Mouse (Mus musculus) MEL (cell line): ENCODE measurements around the gene Pias3. TPM values are rescaled to one million over a fixed set of nuclear protein-coding genes. Genes with fewer than 3 reads are reported as not detected.
A peak's percentile ranks its signal among the peaks of the same experiment; 100 is the strongest.
"Not testable (repeated sequence)": the region's sequence is repeated elsewhere in the genome, so short reads cannot be mapped to it uniquely, and the experiment has no call there.

ENCODE experiments used
- DNase-seq: peaks from one replicate; pipeline ENCODE4 v3.0.0; 2011; ENCODE audit warnings: low read depth, low spot score
- H3K27ac ChIP-seq: 2 replicates; pipeline ENCODE4 v1.5.1; 2012; ENCODE audit warnings: low read depth, mild to moderate bottlenecking, control low read depth, low read length, moderate library complexity; ENCODE audit not compliant: control insufficient read depth
- H3K27me3 ChIP-seq, 2 experiments: fragments of 150-350 bp in 1 of 2; sonication (generic) in 1 of 2; 2 replicates each; pipeline ENCODE4 v1.6.1; 2012; ENCODE audit warnings: low read length in 2 of 2, mild to moderate bottlenecking in 2 of 2, improper control_type of control experiment in 1 of 2, moderate library complexity in 1 of 2; ENCODE audit not compliant: insufficient read depth in 2 of 2, control insufficient read depth in 1 of 2
- H3K36me3 ChIP-seq, 2 experiments: 2 replicates each; pipeline ENCODE4 v1.6.1; 2012 to 2014; ENCODE audit warnings: low read length in 2 of 2, improper control_type of control experiment in 1 of 2, inconsistent platforms in 1 of 2, mild to moderate bottlenecking in 1 of 2; ENCODE audit not compliant: insufficient read depth in 2 of 2, control insufficient read depth in 1 of 2
- H3K4me1 ChIP-seq, 2 experiments: fragments of 150-350 bp in 1 of 2; sonication (generic) in 1 of 2; 2 replicates each; pipeline ENCODE4 v1.6.1; 2012; ENCODE audit warnings: low read length in 2 of 2, improper control_type of control experiment in 1 of 2, mild to moderate bottlenecking in 1 of 2; ENCODE audit not compliant: insufficient read depth in 2 of 2, control insufficient read depth in 1 of 2
- H3K4me3 ChIP-seq, 2 experiments: fragments of 150-350 bp in 1 of 2; sonication (generic) in 1 of 2; 2 replicates each; pipeline ENCODE4 v1.5.1; 2012; ENCODE audit warnings: low read depth in 2 of 2, low read length in 2 of 2, mild to moderate bottlenecking in 2 of 2, moderate library complexity in 2 of 2, control low read depth in 1 of 2, improper control_type of control experiment in 1 of 2; ENCODE audit not compliant: control insufficient read depth in 1 of 2, insufficient read depth in 1 of 2
- H3K79me2 ChIP-seq: 2 replicates; pipeline ENCODE4 v1.6.1; 2012; ENCODE audit warnings: mild to moderate bottlenecking, low read length, moderate library complexity; ENCODE audit not compliant: control insufficient read depth, poor library complexity, insufficient read depth
- H3K9ac ChIP-seq: 2 replicates; pipeline ENCODE4 v1.6.1; 2012; ENCODE audit warnings: low read depth, mild to moderate bottlenecking, control low read depth, low read length, moderate library complexity; ENCODE audit not compliant: control insufficient read depth, poor library complexity, severe bottlenecking
- H3K9me3 ChIP-seq: fragments of 150-350 bp; sonication (generic); replicated peaks from 2 replicates; pipeline ENCODE4 v1.6.1; 2012; ENCODE audit warnings: mild to moderate bottlenecking, low read length, improper control_type of control experiment, moderate library complexity; ENCODE audit not compliant: insufficient read depth
- CTCF ChIP-seq, 3 experiments: IDR thresholded peaks in 2 of 3; conservative IDR thresholded peaks in 1 of 3; 2 replicates each; pipeline ENCODE4 v1.5.1; 2011 to 2012; ENCODE audit warnings: low read length in 3 of 3, low read depth in 2 of 3, mild to moderate bottlenecking in 2 of 3, improper control_type of control experiment in 1 of 3, inconsistent platforms in 1 of 3, mixed read lengths in 1 of 3, moderate library complexity in 1 of 3; ENCODE audit not compliant: control insufficient read depth in 1 of 3, insufficient read depth in 1 of 3, poor library complexity in 1 of 3, severe bottlenecking in 1 of 3
- EP300 ChIP-seq, 2 experiments: IDR thresholded peaks; 2 replicates each; pipeline ENCODE4 v1.6.1; 2011; ENCODE audit warnings: improper control_type of control experiment in 2 of 2, low read length in 2 of 2, low read depth in 1 of 2, mild to moderate bottlenecking in 1 of 2
- JUND ChIP-seq: IDR thresholded peaks from 2 replicates; pipeline ENCODE4 v1.6.1; 2011; ENCODE audit warnings: low read depth, mild to moderate bottlenecking, improper control_type of control experiment, low read length
- KAT2A ChIP-seq: conservative IDR thresholded peaks from 2 replicates; pipeline ENCODE4 v1.6.1; 2012; ENCODE audit warnings: low read depth, low read length, improper control_type of control experiment, inconsistent platforms
- MAX ChIP-seq: IDR thresholded peaks from 2 replicates; pipeline ENCODE4 v1.6.1; 2011; ENCODE audit warnings: low read length, improper control_type of control experiment
- MEF2A ChIP-seq: IDR thresholded peaks from 2 replicates; pipeline ENCODE4 v1.6.1; 2014; ENCODE audit warnings: low read depth, mild to moderate bottlenecking, inconsistent platforms, low read length, improper control_type of control experiment; ENCODE audit not compliant: poor library complexity, insufficient replicate concordance, severe bottlenecking; ENCODE audit errors: extremely low read depth
- MYB ChIP-seq: IDR thresholded peaks from 2 replicates; pipeline ENCODE4 v1.6.1; 2011; ENCODE audit warnings: mild to moderate bottlenecking, low read depth, low read length, improper control_type of control experiment
- MYC ChIP-seq: IDR thresholded peaks from 2 replicates; pipeline ENCODE4 v1.6.1; 2011; ENCODE audit warnings: low read depth, mild to moderate bottlenecking, low read length, improper control_type of control experiment, moderate library complexity
- POLR2AphosphoS5 ChIP-seq: IDR thresholded peaks from 2 replicates; pipeline ENCODE4 v1.6.1; 2012; ENCODE audit warnings: low read depth, borderline replicate concordance, mild to moderate bottlenecking, inconsistent platforms, low read length, moderate library complexity, mixed read lengths
- RAD21 ChIP-seq: IDR thresholded peaks from 2 replicates; pipeline ENCODE4 v1.6.1; 2011; ENCODE audit warnings: mild to moderate bottlenecking, low read depth, low read length, improper control_type of control experiment
- SIN3A ChIP-seq: IDR thresholded peaks from 2 replicates; pipeline ENCODE4 v1.6.1; 2012; ENCODE audit warnings: low read length, improper control_type of control experiment, inconsistent platforms
- SMC3 ChIP-seq: IDR thresholded peaks from 2 replicates; pipeline ENCODE4 v1.6.1; 2011; ENCODE audit warnings: low read depth, low read length, improper control_type of control experiment
- USF2 ChIP-seq, 2 experiments: IDR thresholded peaks; 2 replicates each; pipeline ENCODE4 v1.6.1; 2011 to 2012; ENCODE audit warnings: improper control_type of control experiment in 2 of 2, low read length in 2 of 2, borderline replicate concordance in 1 of 2, inconsistent platforms in 1 of 2, low read depth in 1 of 2, mild to moderate bottlenecking in 1 of 2; ENCODE audit not compliant: insufficient read depth in 1 of 2
- polyA plus RNA-seq, 2 experiments: library from polyadenylated mRNA; stranded (reverse) in 1 of 2; unstranded in 1 of 2; fragments of >175 nt in 1 of 2; fragments of >200 nt in 1 of 2; gene quantifications; 2 replicates each; pipeline versions ENCODE4 v1.2.1 to v1.2.4; 2012; ENCODE audit warnings: low replicate concordance in 2 of 2, low read depth in 1 of 2; ENCODE audit not compliant: insufficient read length in 2 of 2, insufficient read depth in 1 of 2, missing spikeins in 1 of 2
- total RNA-seq: library from RNA; depleted of rRNA; stranded (reverse); fragments of 300-350 nt; gene quantifications from 2 replicates; pipeline ENCODE4 v1.2.3, GENCODE M21; 2012

Pias3 gene
- total and polyA plus RNA-seq, 3 experiments: 5.9 to 26.8 TPM; not detected in 1

DNA sequence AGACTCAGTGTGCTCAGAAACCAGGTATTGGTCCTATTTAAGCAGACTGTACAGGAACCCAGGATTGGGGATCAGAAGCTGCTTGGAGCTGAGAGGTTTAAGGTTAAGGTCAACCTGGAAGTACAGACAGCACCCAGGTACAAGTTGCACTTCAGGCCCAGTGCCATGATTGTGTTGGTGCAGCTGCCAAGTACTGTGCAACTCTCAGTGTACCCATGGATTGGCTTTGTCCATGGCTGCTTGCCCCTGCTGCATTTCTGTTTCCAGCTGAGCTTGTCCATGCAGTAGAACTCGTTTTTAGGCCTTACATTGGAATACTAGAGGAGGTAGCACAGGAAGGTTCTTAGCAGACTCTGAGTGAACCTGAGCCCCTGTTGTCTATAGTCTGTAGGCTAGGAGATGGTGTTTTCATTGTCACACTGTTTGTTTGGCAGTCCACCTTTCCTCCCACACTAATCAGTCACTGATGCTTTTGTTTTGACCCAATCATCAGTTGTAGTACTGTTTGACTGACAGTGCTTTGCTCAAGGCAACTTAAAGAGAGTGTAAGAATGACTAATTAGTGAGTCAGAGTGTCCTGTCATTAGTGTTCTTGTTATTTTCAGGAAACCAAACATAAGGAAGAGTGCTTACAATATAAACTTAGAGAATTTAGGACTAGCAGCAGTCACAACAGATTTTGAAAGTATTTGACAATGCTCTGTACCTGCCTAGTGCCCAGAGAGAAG is 41.0 kb downstream of the Pias3 start (continued):
- TF ChIP-seq MEF2A (no peak), EP300 (IDR thresholded peaks at IDR 0.05; ENCODE audit: low read depth in 1 of 2, low read length in 2 of 2) (no peak), SIN3A (no peak), KAT2A (no peak), USF2 (IDR thresholded peaks at IDR 0.05; ENCODE audit: borderline replicate concordance in 1 of 2, insufficient read depth in 1 of 2, low read depth in 1 of 2, low read length in 2 of 2) (no peak)

DNA sequence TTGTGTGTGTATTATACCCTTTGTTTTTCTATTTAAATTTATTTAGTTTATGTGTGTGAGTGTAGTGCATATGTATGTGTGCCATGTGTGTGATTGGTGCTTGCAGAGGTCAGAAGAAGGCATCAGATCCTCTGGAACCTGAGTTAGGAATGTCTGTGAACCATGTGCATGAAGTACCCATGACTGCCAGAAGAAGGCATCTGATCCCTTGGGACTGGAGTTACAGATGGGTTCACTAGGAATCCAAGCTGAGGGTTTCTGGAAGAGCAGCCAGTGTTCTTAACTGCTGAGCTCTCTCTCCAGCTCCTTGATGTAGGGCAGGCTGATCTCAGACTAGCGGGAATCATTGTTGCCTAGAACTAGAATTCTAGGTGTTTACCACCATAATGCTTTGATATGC is 41.8 kb downstream of the Pias3 start:
- no peak overlapping the region for H3K27ac ChIP-seq
- H3K36me3 ChIP-seq: peaks cover 0 to 15% of the 10 kb centered on the region in 2 experiments; a peak in 3 of 4 replicates
- no peak for DNase-seq
- H3K79me2 ChIP-seq: peaks cover 22% of the 10 kb centered on the region
- no peaks in the 10 kb centered on the region for H3K9me3 ChIP-seq
- TF ChIP-seq POLR2AphosphoS5 (no peak), MAX (0 out of 2 replicates have a peak, but pooled peaks have one; percentile 13), MYB (no peak)
- H3K4me1 ChIP-seq: peaks cover 6 to 8% of the 10 kb centered on the region in 2 experiments; a peak in 2 of 4 replicates
- H3K4me3 ChIP-seq: no peak overlapping the region
- H3K9ac ChIP-seq: no peak overlapping the region
- no peaks in the 10 kb centered on the region for H3K27me3 ChIP-seq

DNA sequence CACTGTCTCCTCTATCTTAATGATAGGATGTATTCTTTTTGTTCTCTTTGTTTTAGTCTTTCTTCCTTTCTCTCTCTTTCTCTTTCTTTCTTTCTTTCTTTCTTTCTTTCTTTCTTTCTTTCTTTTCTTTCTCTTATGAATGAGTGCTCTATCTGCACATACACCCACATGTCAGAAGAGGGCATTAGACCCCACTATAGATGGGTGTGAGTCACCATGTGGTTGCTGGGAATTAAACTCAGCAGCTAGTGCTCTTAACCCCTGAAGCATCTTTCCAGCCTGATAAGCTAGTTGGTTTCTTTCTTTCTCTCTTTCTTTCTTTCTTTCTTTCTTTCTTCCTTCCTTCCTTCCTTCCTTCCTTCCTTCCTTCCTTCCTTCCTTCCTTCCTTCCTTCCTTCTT is 44.1 kb downstream of the Pias3 start:
- H3K4me3 ChIP-seq, H3K27me3 ChIP-seq, H3K4me1 ChIP-seq, H3K27ac ChIP-seq, H3K9ac ChIP-seq, H3K9me3 ChIP-seq: not testable (repeated sequence)
- H3K36me3 ChIP-seq: peaks cover 0 to 11% of the 10 kb centered on the region in 2 experiments; a peak in 3 of 4 replicates
- peak; percentile 78 for DNase-seq
- H3K79me2 ChIP-seq: peaks cover 22% of the 10 kb centered on the region
- TF ChIP-seq JUND (peak; percentile 69; the same call in 1 of the 2 replicates), MYC (peak; percentile 89), RAD21 (peak; percentile 45), SMC3 (peak; percentile 35), CTCF (IDR thresholded peaks at IDR 0.05 in 2 of 3, conservative IDR thresholded peaks at IDR 0.05 in 1 of 3; ENCODE audit: control insufficient read depth in 1 of 3, insufficient read depth in 1 of 3, low read depth in 2 of 3, low read length in 3 of 3, poor library complexity in 1 of 3, severe bottlenecking in 1 of 3) (peak; percentile 20 to 60 (median 34); a peak in 5 of 6 replicates), MAX (peak; percentile 65)
